Mouse (Mus musculus): ENCODE results near the gene Ppp1cc. TPM values are rescaled to one million over a fixed set of nuclear protein-coding genes. Genes with fewer than 3 reads are reported as not detected.

The Ppp1cc gene
- polyA plus RNA-seq, 1 experiment from 2014 or later: 248 TPM

DNA sequence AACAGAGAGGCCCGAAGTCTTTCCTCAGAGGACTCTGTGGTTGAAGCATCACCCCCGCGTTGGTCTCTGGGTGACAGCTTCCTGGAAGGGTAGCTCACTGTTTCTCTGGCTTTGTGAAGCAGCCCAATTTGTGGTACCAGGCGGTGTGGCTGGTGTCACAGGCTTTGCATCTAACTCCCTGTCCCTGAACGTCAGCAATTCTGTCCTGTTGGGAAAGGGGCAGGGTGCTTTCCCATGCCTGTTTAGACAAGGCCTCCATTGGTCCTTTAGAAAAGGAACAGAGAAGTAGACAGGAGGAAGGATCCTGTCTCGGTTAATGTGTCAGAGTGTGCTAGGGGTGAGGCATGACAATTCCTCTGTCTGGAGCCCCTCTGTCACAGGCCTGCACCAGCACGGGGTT lies 60.9 kb downstream of the Ppp1cc start:
- H3K27me3 ChIP-seq (ENCODE audit: control insufficient read depth, insufficient read depth, low read length): no peaks in the 10 kb centered on the region
- no peak overlapping the region for H3K4me2 ChIP-seq (ENCODE audit: low read length)
- H3K27ac ChIP-seq (replicated peaks in 1 of 2; ENCODE audit: control insufficient read depth in 1 of 2, insufficient read depth in 1 of 2, low read depth in 2 of 2, low read length in 2 of 2): no peak overlapping the region
- H3K4me3 ChIP-seq (ENCODE audit: control insufficient read depth in 1 of 2, insufficient read depth in 1 of 2, low read depth in 1 of 2, low read length in 2 of 2): no peak overlapping the region
- H3K36me3 ChIP-seq (ENCODE audit: control insufficient read depth, insufficient read depth, low read length): no peaks in the 10 kb centered on the region
- WGBS: 88% methylated on average over 7 of the region's 7 CpGs
- ATAC-seq (ENCODE audit: insufficient number of reproducible peaks, insufficient read depth, low FRiP score, low read depth): no peak
- peaks cover 4 to 8% of the 10 kb centered on the region in 2 experiments; a peak in 1 of 4 replicates for H3K4me1 ChIP-seq (ENCODE audit: control insufficient read depth in 2 of 2, insufficient read depth in 2 of 2, low read length in 2 of 2)
- H3K9ac ChIP-seq (ENCODE audit: low read length): no peak overlapping the region
- no peaks in the 10 kb centered on the region for H3K9me3 ChIP-seq (ENCODE audit: control insufficient read depth, low read length)

DNA sequence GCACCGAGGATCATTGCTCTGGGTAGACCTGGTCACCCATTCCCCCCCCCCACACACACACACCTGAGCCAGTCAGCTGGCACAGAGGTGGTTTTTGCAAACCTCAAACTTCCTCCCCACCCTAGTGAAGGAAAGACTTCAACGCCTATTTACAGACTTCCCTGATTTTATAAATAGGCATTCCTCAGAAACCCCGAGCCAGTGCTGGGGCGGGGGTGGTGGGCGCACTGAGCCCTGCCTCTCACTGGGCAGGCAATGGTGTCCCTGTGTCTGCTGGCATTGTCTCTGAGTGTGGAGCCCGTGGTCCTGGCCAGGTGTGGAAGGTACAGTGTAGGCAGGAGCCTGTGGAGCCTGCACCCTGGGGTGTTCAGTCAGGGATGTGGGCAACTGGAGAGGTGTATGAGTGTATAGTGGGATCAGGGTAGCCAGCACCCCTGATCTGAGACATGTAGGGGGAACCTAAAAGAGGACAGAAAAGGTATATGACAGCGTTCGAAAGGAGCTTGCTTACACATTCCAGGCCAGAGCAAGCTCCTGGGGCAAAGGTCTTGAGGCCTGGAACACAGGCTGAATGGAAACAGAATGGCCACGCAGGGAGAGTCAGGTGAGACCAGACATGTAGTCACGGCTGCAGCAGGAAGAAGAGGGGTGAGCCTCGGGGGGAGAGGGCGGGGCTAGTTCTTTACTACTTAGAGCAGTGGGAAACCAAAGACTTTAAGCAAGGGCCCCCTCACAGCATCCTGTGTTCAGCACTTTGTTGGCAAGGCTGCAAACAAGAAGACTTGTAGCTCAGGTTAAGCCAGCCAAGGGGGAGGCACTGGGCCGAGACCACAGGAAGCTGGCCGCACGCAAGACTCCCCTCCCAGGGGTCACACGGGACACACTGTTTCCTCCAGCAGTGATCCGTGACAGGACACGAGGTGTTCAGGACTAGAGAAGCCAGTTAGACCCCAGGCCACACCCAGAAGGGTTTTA lies 61.9 kb downstream of the Ppp1cc start:
- Histone ChIP-seq H3K9ac (ENCODE audit: low read length) (no peak overlapping the region), H3K27me3 (ENCODE audit: control insufficient read depth, insufficient read depth, low read length) (no peaks in the 10 kb centered on the region), H3K4me2 (ENCODE audit: low read length) (no peak overlapping the region), H3K4me3 (ENCODE audit: control insufficient read depth in 1 of 2, insufficient read depth in 1 of 2, low read depth in 1 of 2, low read length in 2 of 2) (no peak overlapping the region), H3K4me1 (ENCODE audit: control insufficient read depth in 2 of 2, insufficient read depth in 2 of 2, low read length in 2 of 2) (peaks cover 4 to 8% of the 10 kb centered on the region in 2 experiments; a peak in 1 of 4 replicates), H3K27ac (replicated peaks in 1 of 2; ENCODE audit: control insufficient read depth in 1 of 2, insufficient read depth in 1 of 2, low read depth in 2 of 2, low read length in 2 of 2) (no peak overlapping the region), H3K36me3 (ENCODE audit: control insufficient read depth, insufficient read depth, low read length) (no peaks in the 10 kb centered on the region), H3K9me3 (ENCODE audit: control insufficient read depth, low read length) (no peaks in the 10 kb centered on the region)
- no peak for ATAC-seq (ENCODE audit: insufficient number of reproducible peaks, insufficient read depth, low FRiP score, low read depth)
- WGBS: 52% methylated on average over 18 of the region's 18 CpGs

DNA sequence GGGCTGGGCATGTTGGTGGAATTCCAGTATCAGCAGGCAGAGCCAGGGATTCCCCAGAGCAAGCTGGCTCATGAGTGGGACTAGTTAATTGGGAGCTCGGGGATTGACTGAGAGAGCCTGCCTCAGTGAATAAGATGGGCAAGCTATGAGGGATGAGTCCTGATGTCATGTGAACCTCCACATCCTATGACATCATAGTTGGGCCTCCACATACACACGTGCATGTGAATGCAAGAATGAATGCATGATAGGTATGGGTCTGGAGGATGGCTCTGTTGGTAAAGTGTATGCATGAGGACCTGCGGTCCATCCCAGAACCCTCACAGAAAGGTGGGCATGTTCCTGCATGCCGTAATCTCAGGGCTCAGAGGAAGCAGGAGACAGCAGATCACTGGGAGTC lies 63.0 kb downstream of the Ppp1cc start:
- no peak for ATAC-seq (ENCODE audit: insufficient number of reproducible peaks, insufficient read depth, low FRiP score, low read depth)
- Histone ChIP-seq H3K4me1 (ENCODE audit: control insufficient read depth in 2 of 2, insufficient read depth in 2 of 2, low read length in 2 of 2) (peaks cover 4 to 8% of the 10 kb centered on the region in 2 experiments; a peak in 1 of 4 replicates), H3K4me2 (ENCODE audit: low read length) (no peak overlapping the region), H3K27ac (replicated peaks in 1 of 2; ENCODE audit: control insufficient read depth in 1 of 2, insufficient read depth in 1 of 2, low read depth in 2 of 2, low read length in 2 of 2) (no peak overlapping the region), H3K9ac (ENCODE audit: low read length) (no peak overlapping the region), H3K4me3 (ENCODE audit: control insufficient read depth in 1 of 2, insufficient read depth in 1 of 2, low read depth in 1 of 2, low read length in 2 of 2) (no peak overlapping the region), H3K36me3 (ENCODE audit: control insufficient read depth, insufficient read depth, low read length) (no peaks in the 10 kb centered on the region), H3K9me3 (ENCODE audit: control insufficient read depth, low read length) (no peaks in the 10 kb centered on the region), H3K27me3 (ENCODE audit: control insufficient read depth, insufficient read depth, low read length) (no peaks in the 10 kb centered on the region)
- WGBS: 85% methylated on average over 4 of the region's 4 CpGs

DNA sequence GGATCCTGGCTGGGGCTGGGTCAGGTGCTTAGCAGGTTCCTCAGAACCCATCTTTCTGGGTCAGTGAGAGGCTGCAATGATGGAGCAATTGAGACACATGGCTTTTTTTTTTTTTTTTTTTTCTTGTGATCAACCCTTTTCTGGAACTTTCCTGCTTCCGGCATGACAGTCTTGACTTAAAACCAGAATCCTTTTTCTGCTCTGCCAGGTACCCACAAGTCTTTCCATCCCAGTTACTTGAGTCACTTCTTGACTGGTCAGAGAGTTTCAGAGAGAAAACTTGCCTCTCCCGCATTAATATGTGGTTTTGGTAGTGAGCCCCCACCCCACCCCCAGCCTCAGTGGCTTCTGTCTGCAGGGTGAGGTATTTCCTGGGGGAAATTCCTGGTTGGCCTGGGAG lies 66.2 kb downstream of the Ppp1cc start:
- no peaks in the 10 kb centered on the region for H3K27me3 ChIP-seq (ENCODE audit: control insufficient read depth, insufficient read depth, low read length)
- H3K9ac ChIP-seq (ENCODE audit: low read length): no peak overlapping the region
- WGBS: 86% methylated on average over 2 of the region's 2 CpGs
- no peak for ATAC-seq (ENCODE audit: insufficient number of reproducible peaks, insufficient read depth, low FRiP score, low read depth)
- H3K27ac ChIP-seq (replicated peaks in 1 of 2; ENCODE audit: control insufficient read depth in 1 of 2, insufficient read depth in 1 of 2, low read depth in 2 of 2, low read length in 2 of 2): no peak overlapping the region
- H3K4me3 ChIP-seq (ENCODE audit: control insufficient read depth in 1 of 2, insufficient read depth in 1 of 2, low read depth in 1 of 2, low read length in 2 of 2): no peak overlapping the region
- H3K4me2 ChIP-seq (ENCODE audit: low read length): no peak overlapping the region
- H3K9me3 ChIP-seq (ENCODE audit: control insufficient read depth, low read length): peaks cover 3% of the 10 kb centered on the region; the same call in 1 of the 2 replicates
- peaks cover 4 to 8% of the 10 kb centered on the region in 2 experiments; a peak in 1 of 4 replicates for H3K4me1 ChIP-seq (ENCODE audit: control insufficient read depth in 2 of 2, insufficient read depth in 2 of 2, low read length in 2 of 2)
- no peaks in the 10 kb centered on the region for H3K36me3 ChIP-seq (ENCODE audit: control insufficient read depth, insufficient read depth, low read length)

Other genes with a start within 250 kb of the Ppp1cc start
- gene Cux2, start 108.2 kb upstream of the Ppp1cc start, polyA plus RNA-seq (2014; fragmentation: Nextera tagmentation; extraction: Ambion mirVana): 6.4 and 7.9 TPM in 2 replicates
- 10,198 and 10,957 TPM in 2 replicates for gene Myl2, start 57.3 kb upstream of the Ppp1cc start, polyA plus RNA-seq (2014; fragmentation: Nextera tagmentation; extraction: Ambion mirVana)
- 0.85 TPM in 1 of 2 replicates, not detected in the other for gene Ccdc63, start 17.5 kb upstream of the Ppp1cc start, polyA plus RNA-seq (2014; fragmentation: Nextera tagmentation; extraction: Ambion mirVana)
- gene Hvcn1, start 48.5 kb downstream of the Ppp1cc start, polyA plus RNA-seq (2014; fragmentation: Nextera tagmentation; extraction: Ambion mirVana): 1.2 and 1.6 TPM in 2 replicates
- 3.4 and 3.7 TPM in 2 replicates for gene Tctn1, start 106.2 kb downstream of the Ppp1cc start, polyA plus RNA-seq (2014; fragmentation: Nextera tagmentation; extraction: Ambion mirVana)
- 13.0 and 16.3 TPM in 2 replicates for gene Pptc7, start 126.1 kb downstream of the Ppp1cc start, polyA plus RNA-seq (2014; fragmentation: Nextera tagmentation; extraction: Ambion mirVana)
- gene Rad9b, start 196.0 kb downstream of the Ppp1cc start, polyA plus RNA-seq (2014; fragmentation: Nextera tagmentation; extraction: Ambion mirVana): 6.4 and 6.7 TPM in 2 replicates
- 220 and 249 TPM in 2 replicates for gene Vps29, start 196.1 kb downstream of the Ppp1cc start, polyA plus RNA-seq (2014; fragmentation: Nextera tagmentation; extraction: Ambion mirVana)
- 52.3 and 59.5 TPM in 2 replicates for gene Gpn3, start 213.6 kb downstream of the Ppp1cc start, polyA plus RNA-seq (2014; fragmentation: Nextera tagmentation; extraction: Ambion mirVana)
- 55.0 and 64.5 TPM in 2 replicates for gene Fam216a, start 214.1 kb downstream of the Ppp1cc start, polyA plus RNA-seq (2014; fragmentation: Nextera tagmentation; extraction: Ambion mirVana)
- gene Arpc3, start 233.6 kb downstream of the Ppp1cc start, polyA plus RNA-seq (2014; fragmentation: Nextera tagmentation; extraction: Ambion mirVana): 37.9 and 46.4 TPM in 2 replicates